Mouse (Mus musculus): ENCODE results near the gene Smtn.

The Smtn gene

GRCm38 (mm10) chr11:3509181-3510085 is 31.0 kb downstream of the Smtn start:
- no peak for DNase-seq (ENCODE audit: low read depth)

DNA sequence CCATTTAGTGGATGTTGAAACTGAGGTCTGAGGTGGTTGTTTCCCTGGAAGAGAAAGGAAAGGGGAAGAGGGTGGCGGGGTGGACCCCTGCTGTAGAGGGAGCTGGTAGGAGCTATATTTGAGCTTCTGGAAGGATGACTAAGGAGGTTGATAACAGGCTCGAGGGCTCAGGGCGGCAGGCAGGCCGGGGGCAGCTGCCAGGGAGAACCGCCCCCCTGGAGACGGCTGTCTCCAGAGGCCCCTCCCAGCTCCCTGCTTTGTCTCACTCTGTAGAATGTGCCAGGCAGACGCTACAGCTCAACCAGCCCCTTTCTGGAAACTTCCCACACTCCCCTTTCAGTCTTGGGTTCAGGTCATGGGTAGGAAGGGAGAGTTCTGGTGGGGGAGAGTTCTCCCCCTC is 32.2 kb downstream of the Smtn start:
- no peak for DNase-seq (ENCODE audit: low read depth)

GRCm38 (mm10) chr11:3503755-3504693 is 36.4 kb downstream of the Smtn start:
- DNase-seq (ENCODE audit: low read depth) = no peak

DNA sequence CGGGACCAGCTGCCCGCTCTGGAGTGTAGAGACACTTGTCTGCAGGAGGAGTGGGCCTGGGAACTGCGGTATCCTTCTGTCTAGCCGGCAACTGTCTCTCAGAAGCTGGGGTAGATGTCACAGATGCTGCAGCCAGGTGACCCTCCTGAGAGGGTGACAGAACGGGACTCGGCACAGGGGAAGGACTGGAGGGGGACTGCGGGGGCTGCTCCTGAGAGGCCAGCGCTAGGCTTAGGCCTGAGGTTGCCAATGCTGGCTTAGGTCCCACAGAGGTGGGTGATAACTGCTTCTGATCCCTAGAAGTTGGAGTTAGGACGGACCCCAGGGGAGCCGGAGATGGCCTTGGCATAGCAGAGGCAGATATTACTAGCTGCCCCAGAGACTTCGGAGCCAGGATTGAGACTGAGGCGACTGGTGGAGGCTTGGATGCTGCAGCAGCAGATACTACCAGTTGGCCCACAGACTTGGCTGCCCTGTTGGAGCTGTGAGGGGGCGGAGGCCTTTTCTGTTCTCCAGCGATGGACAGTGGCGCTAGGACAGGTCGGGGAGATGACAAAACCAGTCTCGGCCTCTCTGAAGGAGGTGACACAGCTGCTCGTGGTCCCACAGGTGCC is 37.8 kb downstream of the Smtn start:
- DNase-seq (ENCODE audit: low read depth) = no peak

DNA sequence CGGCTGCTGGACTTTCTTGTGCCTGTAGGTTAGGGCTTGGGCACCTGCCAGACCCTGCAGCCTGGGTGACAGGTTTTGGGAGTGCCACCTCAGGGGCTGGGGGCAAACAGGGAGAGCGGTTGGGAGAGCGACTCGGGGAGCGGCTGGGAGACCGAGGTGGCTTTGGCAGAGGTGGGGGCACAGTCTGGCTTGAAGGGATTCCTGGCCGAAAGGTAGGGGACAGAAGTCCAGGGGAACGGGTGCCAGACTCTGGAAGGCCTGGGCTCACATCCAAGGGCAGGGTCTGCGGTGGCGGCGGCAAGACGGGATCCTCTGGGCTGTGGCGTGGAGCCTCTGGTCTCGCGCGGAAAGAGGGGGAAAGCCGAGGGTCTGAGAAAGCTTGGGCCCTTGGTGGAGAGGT is 38.4 kb downstream of the Smtn start:
- no peak for DNase-seq (ENCODE audit: low read depth)

- no peak for DNase-seq (ENCODE audit: low read depth)
Measured at GRCm38 (mm10) chr11:3497296-3497695, 43.1 kb downstream of the Smtn start.

- DNase-seq (ENCODE audit: low read depth) = no peak
Measured at GRCm38 (mm10) chr11:3496756-3497155, 43.7 kb downstream of the Smtn start.

- no peak for DNase-seq (ENCODE audit: low read depth)
Measured at GRCm38 (mm10) chr11:3495496-3495895, 44.9 kb downstream of the Smtn start.

DNA sequence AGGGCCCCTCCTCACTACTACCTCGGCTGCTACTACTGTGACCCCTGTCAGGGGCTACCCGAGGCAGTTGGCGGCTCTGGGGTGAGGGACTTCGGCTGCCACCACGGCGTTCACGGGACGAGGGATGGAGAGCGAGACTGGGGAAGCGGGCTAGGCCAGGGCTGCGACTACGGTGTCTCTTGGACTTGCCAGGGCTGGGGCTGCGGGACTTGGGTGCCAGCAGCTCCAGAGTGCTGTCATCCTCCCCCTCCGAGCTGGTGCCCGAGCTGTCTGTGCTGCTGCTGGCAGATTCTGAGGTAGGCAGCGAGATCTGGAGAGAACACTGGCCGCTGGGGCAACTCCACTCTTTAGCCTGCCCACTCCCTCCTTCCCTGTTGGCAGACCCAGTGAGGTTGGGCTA is 45.6 kb downstream of the Smtn start:
- no peak for DNase-seq (ENCODE audit: low read depth)

- no peak for DNase-seq (ENCODE audit: low read depth)
Measured at GRCm38 (mm10) chr11:3492748-3493147, 47.7 kb downstream of the Smtn start.

DNA sequence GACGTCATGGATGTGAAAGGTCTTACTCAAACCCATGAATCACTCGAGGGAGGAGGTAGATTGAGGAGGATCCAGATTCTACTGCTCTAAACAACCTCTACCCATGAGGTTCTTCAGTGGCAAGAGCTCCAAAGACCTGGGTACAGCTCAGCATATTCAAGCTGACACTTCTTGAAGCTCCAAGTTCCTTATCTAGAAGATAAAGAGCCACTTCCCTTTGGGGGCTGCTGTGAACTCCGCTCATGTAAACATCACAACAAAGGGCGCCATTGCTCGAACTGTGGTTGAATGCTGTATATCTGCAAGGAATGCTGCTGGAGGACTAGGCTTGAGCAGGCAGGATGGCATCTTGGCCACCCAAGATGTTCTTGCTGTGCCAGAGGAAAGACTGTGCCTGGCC is 51.4 kb downstream of the Smtn start:
- DNase-seq (ENCODE audit: low read depth) = no peak

- DNase-seq (ENCODE audit: low read depth) = no peak
Measured at GRCm38 (mm10) chr11:3487952-3488570, 52.4 kb downstream of the Smtn start, which contains the start of gene Pla2g3. TSS of gene Pla2g3 (plus strand) at chr11:3488284.

DNA sequence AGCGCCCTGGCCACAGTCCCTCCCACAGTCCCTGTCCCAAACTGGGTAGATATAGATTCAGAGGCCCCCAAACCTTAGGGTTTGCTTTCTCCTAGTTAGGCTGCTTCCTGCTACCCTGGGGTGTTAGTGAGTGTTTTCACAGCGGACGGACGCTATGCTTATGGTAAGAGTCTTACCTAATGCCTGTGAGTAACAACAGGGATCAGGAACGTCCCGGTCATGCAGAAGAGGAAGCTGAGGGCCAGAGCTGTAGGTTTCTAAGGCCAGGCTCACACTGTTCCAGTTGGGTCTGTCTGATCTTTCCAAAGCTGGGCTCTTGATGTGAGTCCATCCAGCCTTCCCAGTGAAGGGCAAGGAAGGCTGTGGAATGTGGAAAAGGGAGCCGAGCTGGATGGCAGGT is 54.1 kb downstream of the Smtn start:
- no peak for DNase-seq (ENCODE audit: low read depth)

DNA sequence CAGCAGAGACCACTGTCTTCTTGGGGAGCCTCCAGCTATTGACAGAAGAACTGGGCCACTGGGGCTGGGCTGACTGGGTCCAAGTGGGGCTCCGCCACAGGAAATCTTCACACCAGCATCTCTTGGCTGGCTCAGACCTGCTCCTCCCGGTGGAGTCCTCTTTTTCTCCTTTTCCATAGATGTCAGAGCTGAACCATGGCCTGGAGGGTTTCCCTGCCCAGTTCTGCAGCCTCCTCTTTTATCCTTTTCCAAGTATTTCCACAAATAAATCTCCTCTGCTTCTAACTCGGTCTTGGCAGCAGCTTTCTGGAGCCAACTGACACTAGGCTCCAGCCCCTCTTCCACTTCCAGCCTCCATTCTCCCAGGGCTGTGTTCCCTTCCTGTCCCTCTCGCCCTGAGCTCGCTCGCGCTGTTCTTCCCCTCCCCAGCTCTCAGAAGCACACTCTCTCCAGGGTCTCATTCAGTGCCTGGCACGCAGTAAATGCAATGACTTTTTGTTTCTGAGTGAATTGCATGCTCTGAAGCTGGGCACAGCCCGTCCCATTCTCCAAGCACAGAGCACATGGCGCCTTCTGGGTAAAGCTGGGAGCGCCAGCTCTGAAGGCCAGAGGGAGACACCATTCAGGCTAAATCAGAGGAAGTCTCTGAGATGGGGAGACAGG is 56.3 kb downstream of the Smtn start:
- no peak for DNase-seq (ENCODE audit: low read depth)

DNA sequence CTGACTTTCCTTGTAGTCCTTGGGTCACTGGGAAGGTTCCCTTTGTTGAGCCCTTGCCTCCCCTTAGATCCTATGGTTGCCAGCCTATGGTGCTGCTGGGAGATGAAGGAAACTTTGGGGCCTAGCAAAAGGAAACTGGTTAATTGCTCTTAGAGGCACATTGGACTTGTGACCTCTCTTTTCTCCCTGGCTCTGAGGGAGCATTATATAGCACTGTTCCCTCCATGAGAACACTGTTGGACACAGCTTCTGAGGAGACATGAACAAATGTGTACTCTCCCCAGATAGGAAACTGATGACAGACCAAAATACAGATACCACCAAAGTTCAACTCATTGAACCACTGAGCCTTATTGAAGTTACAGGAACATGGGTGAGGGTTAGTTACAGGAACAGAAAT is 64.9 kb downstream of the Smtn start:
- no peak for DNase-seq (ENCODE audit: low read depth)

GRCm38 (mm10) chr11:3474480-3475115 is 65.8 kb downstream of the Smtn start:
- no peak for DNase-seq (ENCODE audit: low read depth)

GRCm38 (mm10) chr11:3472484-3472883 is 67.9 kb downstream of the Smtn start:
- DNase-seq (ENCODE audit: low read depth) = peak; percentile 54

- no peak for DNase-seq (ENCODE audit: low read depth)
Measured at GRCm38 (mm10) chr11:3471448-3471850, 69.0 kb downstream of the Smtn start.

All from fibroblast of lung, adult 2 months (primary cell).